Mouse (Mus musculus) thymus, adult 18-20 months (tissue): Measurements from ENCODE around the gene Anxa9.

ENCODE experiments used
- DNase-seq, 2 experiments: peaks; one replicate each; pipeline ENCODE4 v3.0.0; 2022; ENCODE audit warnings: mixed read lengths in 2 of 2

Gene Anxa9

GRCm38 (mm10) chr3:95313476-95313875 lies 6.5 kb upstream of the Anxa9 start:
- DNase-seq, result no peak

DNA sequence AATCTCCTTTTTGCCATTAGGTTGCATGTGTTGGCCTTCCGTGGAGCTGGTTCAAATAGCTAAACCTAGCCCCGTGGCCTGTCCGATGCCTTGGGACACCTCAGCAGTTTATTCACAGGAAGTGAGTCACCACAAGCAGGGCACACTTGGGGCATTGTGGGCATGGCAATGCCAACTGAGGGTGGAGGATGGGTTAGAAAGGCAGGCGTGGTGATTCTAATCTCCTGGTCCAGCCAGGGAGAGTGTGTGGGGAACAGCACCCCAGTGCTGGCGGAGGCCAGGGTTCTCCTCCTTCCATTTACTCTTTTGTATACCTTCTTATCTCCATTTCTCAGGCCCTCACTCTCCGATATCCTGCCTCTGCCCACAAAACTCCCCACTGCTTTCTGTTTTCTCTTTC lies 5.6 kb upstream of the Anxa9 start:
- DNase-seq, result no peak

GRCm38 (mm10) chr3:95310968-95311882 lies 4.2 kb upstream of the Anxa9 start:
- DNase-seq, result peak in 1 of 2 experiments; percentile 47

GRCm38 (mm10) chr3:95310496-95310895 lies 3.5 kb upstream of the Anxa9 start:
- no peak for DNase-seq

- no peak for DNase-seq
Measured at GRCm38 (mm10) chr3:95306244-95306643, 732 bp downstream of the Anxa9 start.

GRCm38 (mm10) chr3:95301204-95301796 lies 5.7 kb downstream of the Anxa9 start:
- no peak for DNase-seq

- no peak for DNase-seq
Measured at GRCm38 (mm10) chr3:95298018-95298417, 9.0 kb downstream of the Anxa9 start.

GRCm38 (mm10) chr3:95296103-95296469 lies 10.9 kb downstream of the Anxa9 start:
- DNase-seq, result no peak

- DNase-seq, result no peak
Measured at GRCm38 (mm10) chr3:95295321-95296102, 11.5 kb downstream of the Anxa9 start.

DNA sequence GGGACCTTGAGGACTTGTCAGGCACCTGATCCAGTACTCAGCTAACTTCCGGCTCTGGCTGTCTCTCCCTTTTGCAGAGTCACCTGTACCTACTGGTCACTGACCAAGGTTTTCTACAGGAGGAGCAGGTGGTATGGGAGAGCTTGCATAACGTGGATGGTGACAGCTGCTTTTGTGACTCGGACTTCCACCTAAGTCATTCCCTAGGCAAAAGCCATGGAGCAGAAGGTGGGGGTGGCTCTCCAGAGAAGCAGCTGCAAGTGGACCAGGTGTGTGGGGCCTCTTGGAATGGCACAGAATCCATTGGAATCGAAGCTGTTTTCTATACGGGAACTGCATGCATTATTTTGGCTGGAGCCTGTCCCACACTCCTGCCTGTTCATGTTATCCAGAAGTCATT lies 12.3 kb downstream of the Anxa9 start:
- no peak for DNase-seq

GRCm38 (mm10) chr3:95294316-95294715 lies 12.7 kb downstream of the Anxa9 start:
- no peak for DNase-seq

- no peak for DNase-seq
Measured at GRCm38 (mm10) chr3:95293537-95293936, 13.4 kb downstream of the Anxa9 start.

GRCm38 (mm10) chr3:95292899-95293298 lies 14.1 kb downstream of the Anxa9 start:
- no peak for DNase-seq

DNA sequence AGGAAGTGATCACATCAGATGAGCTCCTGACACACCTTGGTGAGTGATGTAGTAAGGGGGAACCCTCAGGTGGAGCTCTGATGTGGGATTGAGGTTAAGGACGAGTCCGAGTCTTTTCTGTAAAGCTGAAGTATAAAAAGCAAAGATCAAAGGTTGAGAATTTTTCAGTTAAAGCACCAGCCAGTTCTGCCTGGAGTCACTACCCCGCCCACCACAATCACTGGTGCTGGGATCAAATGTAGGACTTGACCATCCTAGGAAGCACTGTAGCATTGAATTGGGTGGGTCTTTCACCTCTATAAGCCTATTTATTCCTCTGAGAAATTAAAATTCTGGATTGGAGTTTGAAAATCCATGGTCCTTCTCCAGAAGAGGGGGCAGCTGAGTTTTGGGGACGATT lies 15.9 kb downstream of the Anxa9 start:
- no peak for DNase-seq

GRCm38 (mm10) chr3:95290156-95290555 lies 16.8 kb downstream of the Anxa9 start:
- no peak for DNase-seq

- no peak for DNase-seq
Measured at GRCm38 (mm10) chr3:95289419-95289818, 17.6 kb downstream of the Anxa9 start.

GRCm38 (mm10) chr3:95287541-95287940 lies 19.4 kb downstream of the Anxa9 start:
- DNase-seq, result no peak

DNA sequence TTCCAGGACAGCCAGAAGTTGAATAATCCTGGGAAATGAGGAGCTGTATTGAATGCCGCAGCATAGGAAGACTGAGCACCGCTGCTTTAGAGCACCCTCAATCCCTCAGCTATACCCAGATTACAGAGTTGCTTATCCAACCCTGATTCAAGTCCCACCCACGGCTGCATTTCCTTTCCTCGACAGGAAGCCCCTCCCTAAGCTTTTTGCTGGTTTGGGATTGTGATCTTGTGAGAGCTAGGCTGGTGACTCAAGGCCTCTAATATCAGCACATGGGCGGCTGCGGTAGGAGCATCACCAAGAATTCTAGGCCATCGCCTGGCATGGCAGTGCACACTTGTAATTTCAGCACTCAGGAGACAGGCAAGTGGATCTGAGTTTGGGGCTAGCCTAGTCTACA lies 20.5 kb downstream of the Anxa9 start:
- no peak for DNase-seq

- no peak for DNase-seq
Measured at GRCm38 (mm10) chr3:95286011-95286410, 21.0 kb downstream of the Anxa9 start.

DNA sequence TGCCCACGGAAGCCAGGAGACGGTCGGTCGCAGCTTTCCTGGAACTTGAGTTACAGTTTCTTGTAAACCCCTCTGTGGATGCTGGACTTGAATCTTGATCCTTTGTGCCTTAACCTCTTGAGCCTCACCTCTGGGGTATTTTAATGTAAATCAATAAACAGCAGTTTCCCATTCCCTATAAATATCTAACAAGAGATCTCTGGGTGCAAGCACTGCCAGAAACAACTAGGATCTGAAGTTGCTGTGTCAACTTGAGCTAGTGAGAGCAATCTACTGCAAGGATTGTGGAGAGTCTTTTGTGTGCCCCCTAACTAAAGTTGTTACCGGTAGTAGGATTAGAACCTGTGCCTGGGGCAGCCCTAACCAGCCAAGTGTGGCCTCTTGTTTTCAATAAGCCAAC lies 21.6 kb downstream of the Anxa9 start:
- no peak for DNase-seq

- no peak for DNase-seq
Measured at GRCm38 (mm10) chr3:95284501-95285281, 22.3 kb downstream of the Anxa9 start.

DNA sequence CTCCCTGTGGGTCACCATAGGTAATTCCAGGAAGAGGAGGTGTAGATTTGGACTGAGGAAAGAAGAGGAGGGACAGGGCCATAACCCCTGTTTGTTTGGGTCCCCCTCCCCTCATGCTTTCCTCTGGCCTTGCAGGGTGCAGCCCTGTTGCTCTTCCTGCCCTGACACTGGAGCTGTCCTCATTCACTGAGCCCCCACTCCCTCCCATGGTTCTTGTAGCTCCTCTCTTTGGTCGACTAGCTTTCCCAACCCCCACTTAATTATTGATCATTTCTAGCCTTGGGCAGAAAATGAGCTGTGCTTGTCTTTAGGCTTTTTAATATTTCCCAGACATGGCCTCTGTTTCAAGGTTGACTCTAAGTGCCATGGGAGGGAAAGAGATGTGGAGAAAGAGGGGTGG lies 22.9 kb downstream of the Anxa9 start:
- DNase-seq, result no peak

DNA sequence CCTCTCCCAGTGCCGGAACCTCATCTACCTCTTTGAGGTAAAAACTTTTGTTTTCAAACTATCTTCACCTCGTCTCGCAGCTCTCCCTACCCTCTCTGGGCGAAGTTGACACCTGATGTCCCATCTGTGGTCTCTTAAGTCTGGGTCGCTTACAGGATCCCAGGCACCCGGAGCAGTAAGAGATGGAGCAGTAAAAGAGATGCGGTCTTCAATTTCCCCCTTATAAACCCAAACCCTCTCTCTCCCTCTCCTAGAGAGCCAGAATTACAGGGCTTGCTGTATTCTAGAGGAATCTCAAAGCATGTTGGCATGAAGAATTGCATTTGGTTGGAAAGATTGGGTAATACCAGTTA lies 23.4 kb downstream of the Anxa9 start:
- DNase-seq, result no peak
